Mouse (Mus musculus) kidney, adult 2 months (tissue): ENCODE data around the gene Ptcd2. TPM values are rescaled to one million over a fixed set of nuclear protein-coding genes. Genes with fewer than 3 reads are reported as not detected.

Experiments used
- DNase-seq: peaks from one replicate; pipeline ENCODE4 v3.0.0; 2021
- H3K27ac ChIP-seq: fragments of 200-500 bp; 2 replicates; pipeline ENCODE4 v1.5.1; 2012; ENCODE audit warnings: low read depth, low read length, control low read depth, inconsistent platforms; ENCODE audit not compliant: insufficient read depth
- H3K27me3 ChIP-seq: fragments of 200-500 bp; replicated peaks from 2 replicates; pipeline ENCODE4 v1.6.1; 2012; ENCODE audit warnings: mild to moderate bottlenecking, moderate library complexity, low read length, inconsistent platforms; ENCODE audit not compliant: control insufficient read depth, insufficient read depth
- H3K36me3 ChIP-seq: fragments of 200-500 bp; 2 replicates; pipeline ENCODE4 v1.6.1; 2012; ENCODE audit warnings: mild to moderate bottlenecking, moderate library complexity, low read length, inconsistent platforms; ENCODE audit not compliant: control insufficient read depth, insufficient read depth
- H3K4me1 ChIP-seq: fragments of 200-500 bp; 2 replicates; pipeline ENCODE4 v1.6.1; 2011; ENCODE audit warnings: low read length; ENCODE audit not compliant: control insufficient read depth, insufficient read depth
- H3K4me3 ChIP-seq: fragments of 200-500 bp; 2 replicates; pipeline ENCODE4 v1.5.1; 2011; ENCODE audit warnings: mild to moderate bottlenecking, low read depth, low read length, control low read depth; ENCODE audit not compliant: insufficient read depth
- CTCF ChIP-seq: fragments of 200-500 bp; conservative IDR thresholded peaks from 2 replicates; pipeline ENCODE4 v1.5.1; 2011; ENCODE audit warnings: low read depth, mild to moderate bottlenecking, control low read depth, low read length, moderate library complexity, mixed read lengths; ENCODE audit not compliant: insufficient read depth, insufficient read length
- POLR2A ChIP-seq: fragments of 200-500 bp; IDR thresholded peaks from one replicate; pipeline ENCODE4 v1.6.1; 2011; ENCODE audit warnings: low read depth, low read length, control low read depth
- WGBS: fragments of 180-500 bp; shearing (Covaris S2); methylation state at CpG from one replicate; pipeline ENCODE4 v1.1.7; 2018; 5-methylcytosine and 5-hydroxymethylcytosine counted together
- polyA plus RNA-seq: library from polyadenylated mRNA; depleted of rRNA; stranded (reverse); fragments of >200 nt; gene quantifications from 2 replicates; pipeline ENCODE4 v1.2.3, GENCODE M21; 2012; rRNA removed

Gene Ptcd2
- polyA plus RNA-seq, 1 experiment: 29.4 TPM

- Histone ChIP-seq H3K4me1 (no peaks in the 10 kb centered on the region), H3K27me3 (no peaks in the 10 kb centered on the region), H3K36me3 (no peaks in the 10 kb centered on the region), H3K4me3 (no peak overlapping the region), H3K27ac (no peak overlapping the region)
- WGBS: 48% methylated on average over 2 of the region's 2 CpGs
- TF ChIP-seq CTCF (no peak), POLR2A (no peak)
- no peak for DNase-seq
Measured at GRCm38 (mm10) chr13:99285241-99285640, 59.3 kb downstream of the Ptcd2 start.

GRCm38 (mm10) chr13:99284400-99285160 is 59.9 kb downstream of the Ptcd2 start:
- H3K27me3 ChIP-seq: no peaks in the 10 kb centered on the region
- no peak overlapping the region for H3K27ac ChIP-seq
- H3K4me3 ChIP-seq: no peak overlapping the region
- WGBS: 86% methylated on average over 21 of the region's 21 CpGs
- H3K36me3 ChIP-seq: no peaks in the 10 kb centered on the region
- TF ChIP-seq POLR2A: no peak
- no peak for TF ChIP-seq CTCF
- no peaks in the 10 kb centered on the region for H3K4me1 ChIP-seq
- no peak for DNase-seq

GRCm38 (mm10) chr13:99283916-99284315 is 60.6 kb downstream of the Ptcd2 start:
- Histone ChIP-seq H3K27me3 (no peaks in the 10 kb centered on the region), H3K27ac (no peak overlapping the region), H3K4me3 (no peak overlapping the region), H3K36me3 (no peaks in the 10 kb centered on the region), H3K4me1 (no peaks in the 10 kb centered on the region)
- no peak for DNase-seq
- 73% methylated on average over 12 of the region's 12 CpGs for WGBS
- TF ChIP-seq CTCF (no peak), POLR2A (no peak)

- Histone ChIP-seq H3K36me3 (no peaks in the 10 kb centered on the region), H3K27ac (no peak overlapping the region), H3K27me3 (no peaks in the 10 kb centered on the region), H3K4me3 (no peak overlapping the region), H3K4me1 (no peaks in the 10 kb centered on the region)
- DNase-seq: peak; percentile 7
- TF ChIP-seq POLR2A (no peak), CTCF (no peak)
- 54% methylated on average over 6 of the region's 6 CpGs for WGBS
Measured at GRCm38 (mm10) chr13:99282961-99283360, 61.5 kb downstream of the Ptcd2 start.

- 68% methylated on average over 10 of the region's 10 CpGs for WGBS
- H3K27me3 ChIP-seq: no peaks in the 10 kb centered on the region
- TF ChIP-seq POLR2A (no peak), CTCF (no peak)
- no peaks in the 10 kb centered on the region for H3K4me1 ChIP-seq
- H3K36me3 ChIP-seq: no peaks in the 10 kb centered on the region
- H3K27ac ChIP-seq: no peak overlapping the region
- no peak overlapping the region for H3K4me3 ChIP-seq
- no peak for DNase-seq
Measured at GRCm38 (mm10) chr13:99279351-99279750, 65.2 kb downstream of the Ptcd2 start.

GRCm38 (mm10) chr13:99278511-99278910 is 66.0 kb downstream of the Ptcd2 start:
- no peak overlapping the region for H3K27ac ChIP-seq
- H3K36me3 ChIP-seq: no peaks in the 10 kb centered on the region
- TF ChIP-seq CTCF (no peak), POLR2A (no peak)
- no peak for DNase-seq
- no peak overlapping the region for H3K4me3 ChIP-seq
- WGBS: 84% methylated on average over 6 of the region's 6 CpGs
- no peaks in the 10 kb centered on the region; the same call in 1 of the 2 replicates for H3K27me3 ChIP-seq
- no peaks in the 10 kb centered on the region for H3K4me1 ChIP-seq

GRCm38 (mm10) chr13:99277521-99277920 is 67.0 kb downstream of the Ptcd2 start:
- H3K27ac ChIP-seq: no peak overlapping the region
- 95% methylated on average over 3 of the region's 3 CpGs for WGBS
- TF ChIP-seq POLR2A (no peak), CTCF (no peak)
- H3K4me1 ChIP-seq: no peaks in the 10 kb centered on the region
- H3K27me3 ChIP-seq: no peaks in the 10 kb centered on the region; the same call in 1 of the 2 replicates
- no peaks in the 10 kb centered on the region for H3K36me3 ChIP-seq
- DNase-seq: no peak
- H3K4me3 ChIP-seq: no peak overlapping the region

GRCm38 (mm10) chr13:99272046-99272445 is 72.5 kb downstream of the Ptcd2 start:
- no peaks in the 10 kb centered on the region; the same call in 1 of the 2 replicates for H3K27me3 ChIP-seq
- TF ChIP-seq CTCF: no peak
- no peak for TF ChIP-seq POLR2A
- H3K36me3 ChIP-seq: no peaks in the 10 kb centered on the region
- H3K4me1 ChIP-seq: no peaks in the 10 kb centered on the region
- WGBS: 98% methylated on average over 3 of the region's 3 CpGs
- H3K4me3 ChIP-seq: no peak overlapping the region
- no peak overlapping the region for H3K27ac ChIP-seq
- DNase-seq: no peak

Other genes starting within 250 kb of the Ptcd2 start
- 3.1 and 4.3 TPM in 2 replicates for gene Zfp366, start 159.9 kb downstream of the Ptcd2 start, polyA plus RNA-seq
- gene Mrps27, start 81 bp upstream of the Ptcd2 start, polyA plus RNA-seq: 24.2 and 26.7 TPM in 2 replicates
- gene Map1b, start 171.8 kb upstream of the Ptcd2 start, polyA plus RNA-seq: 0.98 and 1.3 TPM in 2 replicates